Mouse (Mus musculus) CH12.LX (cell line): Measurements from ENCODE around the gene Golga1.

Source experiments
- CHD1 ChIP-seq: IDR thresholded peaks from 2 replicates; pipeline ENCODE4 v1.6.1; 2012; ENCODE audit warnings: low read depth, low read length, improper control_type of control experiment, inconsistent platforms
- ZMIZ1 ChIP-seq: IDR thresholded peaks from 2 replicates; pipeline ENCODE4 v1.6.1; 2012; ENCODE audit warnings: low read depth, mild to moderate bottlenecking, inconsistent platforms, low read length, improper control_type of control experiment

DNA sequence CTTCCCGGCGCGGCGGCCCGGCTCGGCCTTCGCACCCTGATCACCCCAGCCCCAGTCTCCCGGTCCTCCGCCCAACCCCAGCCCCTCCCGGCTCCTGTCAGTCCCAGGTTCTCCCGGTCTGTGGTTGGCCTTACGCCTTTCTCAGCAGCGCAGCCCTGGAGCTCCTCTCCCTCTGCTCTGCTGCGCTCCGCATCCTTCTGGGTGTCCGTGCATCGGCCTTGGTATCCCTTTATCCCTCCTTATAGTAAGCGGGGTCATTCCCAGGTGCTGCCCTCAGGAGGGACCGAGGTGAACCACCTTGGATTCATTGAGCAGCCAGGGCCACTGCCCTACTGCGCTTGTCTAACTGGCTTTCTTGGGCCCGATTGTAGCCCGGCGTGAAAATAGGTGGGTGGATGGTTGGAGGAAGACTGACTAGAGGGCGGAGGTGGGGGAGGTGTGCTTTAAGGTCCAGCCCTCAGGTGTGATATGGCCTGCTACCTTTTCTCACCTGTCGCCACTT is 56.9 kb downstream of the Golga1 start:
- TF ChIP-seq CHD1, result no peak
- TF ChIP-seq ZMIZ1, result no peak
